ENCODE assay signal across 9 mouse cellular contexts in genomic region chr1:51913071-51913814, GRCm38 (mm10). TPM values are rescaled to one million over a fixed set of nuclear protein-coding genes. Genes with fewer than 3 reads are reported as not detected.
DNase-seq lines count a peak whose midpoint lies in the region; ATAC-seq and TF ChIP-seq lines count a peak whose summit lies in the region.
"Had no signal": no experiment of that assay in that cellular context is flagged by ENCODE, and none has a peak within 500 bp of the region (broad histone marks: within the 10 kb centered on the region; RNA-seq: fewer than 3 reads in every experiment).

No protein-coding gene starts in this region.

- H3K4me1 ChIP-seq in heart, embryonic 10.5 days, result peaks cover 42% of the 10 kb centered on the region
- H3K4me1 ChIP-seq in ES-E14 (ENCODE audit: control insufficient read depth in 2 of 2, insufficient read depth in 2 of 2, low read length in 2 of 2, poor library complexity in 1 of 2), result peaks cover 0 to 21% of the 10 kb centered on the region in 2 experiments; a peak in 2 of 4 replicates
- H3K4me1 ChIP-seq in forebrain, embryonic 11.5 days (replicated peaks; ENCODE audit: control insufficient read depth, insufficient read depth, low read length), result peaks cover 12% of the 10 kb centered on the region; the same call in 1 of the 2 replicates
- peaks cover 43% of the 10 kb centered on the region for H3K4me1 ChIP-seq in lung, embryonic 15.5 days

- in situ Hi-C loops in ES-E14 (cut with MboI; ENCODE audit: low sequenced_read_pairs in 2 of 2, unreplicated experiment in 2 of 2), result no loop called here

- ATAC-seq in forebrain, embryonic 11.5 days (replicated peaks; ENCODE audit: low FRiP score), result no peak
- ATAC-seq in lung, embryonic 15.5 days (ENCODE audit: borderline replicate concordance, extremely low read depth, low FRiP score, low TSS enrichment), result peak; percentile 64; the same call in 1 of the 2 replicates

- peak overlapping the region; percentile 68; the same call in 1 of the 2 replicates for H3K4me2 ChIP-seq in forebrain, embryonic 11.5 days (ENCODE audit: low read depth, low read length, severe bottlenecking)
- H3K4me2 ChIP-seq in lung, embryonic 15.5 days, result peak overlapping the region; percentile 63

- 28% methylated on average over 14 of the region's 14 CpGs for WGBS in heart, embryonic 10.5 days
- 76% methylated on average over 14 of the region's 14 CpGs for WGBS in forebrain, embryonic 11.5 days
- WGBS in lung, embryonic 15.5 days, result 40% methylated on average over 14 of the region's 14 CpGs

- no peak overlapping the region for H3K27ac ChIP-seq in heart, embryonic 10.5 days
- H3K27ac ChIP-seq in ES-E14 (ENCODE audit: insufficient read depth, low read depth, low read length, poor library complexity, severe bottlenecking), result no peak overlapping the region
- H3K27ac ChIP-seq in forebrain, embryonic 11.5 days (ENCODE audit: low read depth, low read length), result no peak overlapping the region
- H3K27ac ChIP-seq in lung, embryonic 15.5 days, result peak overlapping the region; percentile 45
- H3K27ac ChIP-seq: liver, embryonic 14.5 days had no signal

- peak overlapping the region; percentile 93; the same call in 1 of the 2 replicates for H3K4me3 ChIP-seq in heart, embryonic 10.5 days
- no peak overlapping the region for H3K4me3 ChIP-seq in ES-E14 (ENCODE audit: insufficient read depth in 1 of 2, low read depth in 1 of 2, low read length in 2 of 2, poor library complexity in 1 of 2, severe bottlenecking in 1 of 2)
- H3K4me3 ChIP-seq in forebrain, embryonic 11.5 days (ENCODE audit: low read depth, low read length), result no peak overlapping the region
- H3K4me3 ChIP-seq in lung, embryonic 15.5 days, result peak overlapping the region; percentile 4; the same call in 1 of the 2 replicates

- H3K9me3 ChIP-seq in heart, embryonic 10.5 days, result no peaks in the 10 kb centered on the region
- H3K9me3 ChIP-seq in ES-E14 (ENCODE audit: control insufficient read depth, insufficient read depth, low read depth, low read length), result no peaks in the 10 kb centered on the region
- no peaks in the 10 kb centered on the region for H3K9me3 ChIP-seq in forebrain, embryonic 11.5 days (ENCODE audit: control insufficient read depth, low read length)
- H3K9me3 ChIP-seq in lung, embryonic 15.5 days, result no peaks in the 10 kb centered on the region

- H3K27me3 ChIP-seq in heart, embryonic 10.5 days (ENCODE audit: insufficient read depth, poor library complexity, severe bottlenecking), result no peaks in the 10 kb centered on the region
- no peaks in the 10 kb centered on the region for H3K27me3 ChIP-seq in forebrain, embryonic 11.5 days (ENCODE audit: control insufficient read depth, insufficient read depth, low read length)
- H3K27me3 ChIP-seq in lung, embryonic 15.5 days, result no peaks in the 10 kb centered on the region

- DNase-seq in heart, embryonic 10.5 days (ENCODE audit: low spot score), result peak; percentile 84
- no peak for DNase-seq in heart, postnatal 4 days
- DNase-seq in ES-E14 (ENCODE audit: low read depth, low spot score), result no peak
- no peak for DNase-seq in forebrain, embryonic 11.5 days (ENCODE audit: low spot score)
- DNase-seq in testis, postnatal 10 days (ENCODE audit: low spot score), result no peak
- DNase-seq in spleen, postnatal 10 days (ENCODE audit: low spot score in 2 of 2), result no peak
- no peak for DNase-seq in thymus, adult 18-20 months

- H3K9ac ChIP-seq in ES-E14 (ENCODE audit: insufficient read depth, low read depth, low read length, poor library complexity, severe bottlenecking), result no peak overlapping the region
- H3K9ac ChIP-seq in forebrain, embryonic 11.5 days (ENCODE audit: low read length), result no peak overlapping the region
- H3K9ac ChIP-seq in lung, embryonic 15.5 days, result no peak overlapping the region
- H3K9ac ChIP-seq: liver, embryonic 14.5 days had no signal

- no peaks in the 10 kb centered on the region for H3K36me3 ChIP-seq in heart, embryonic 10.5 days
- H3K36me3 ChIP-seq in ES-E14 (ENCODE audit: control insufficient read depth, insufficient read depth, low read length, poor library complexity, severe bottlenecking), result no peaks in the 10 kb centered on the region
- no peaks in the 10 kb centered on the region for H3K36me3 ChIP-seq in forebrain, embryonic 11.5 days (ENCODE audit: control insufficient read depth, insufficient read depth, low read length)
- no peaks in the 10 kb centered on the region for H3K36me3 ChIP-seq in lung, embryonic 15.5 days

TF ChIP-seq in ES-E14, 5 proteins besides CTCF, POLR2A, EP300 and RAD21:
- TF ChIP-seq MAFK (IDR thresholded peaks at IDR 0.05; ENCODE audit: insufficient read depth, low read depth, low read length) (peak; percentile 38; the same call in 1 of the 2 replicates), ZNF384 (IDR thresholded peaks at IDR 0.05; ENCODE audit: low read depth, low read length) (no peak)

RNA-seq across cellular contexts. Expression of gene Myo1b, which starts 2.6 kb away (rescaled TPM):
- polyA plus RNA-seq in heart, embryonic 10.5 days (2016; fragmentation: Nextera tagmentation; extraction: Ambion mirVana), result 38.2 and 48.2 TPM in 2 replicates
- 10 to 100 TPM; 60.3 to 64.2 TPM for total RNA-seq in heart, postnatal 4 days (2021)
- 22.4 and 26.0 TPM in 2 replicates for total RNA-seq in ES-E14 (2012; rRNA removed)
- 109 and 117 TPM in 2 replicates for polyA plus RNA-seq in forebrain, embryonic 11.5 days (2014; fragmentation: Nextera tagmentation; extraction: Ambion mirVana)
- polyA plus RNA-seq in lung, embryonic 15.5 days (2015; fragmentation: Nextera tagmentation; extraction: Ambion mirVana), result 87.0 and 89.4 TPM in 2 replicates

Comparison
In these comparisons a context has a peak if more than half of its experiments do, and no peak if none do; other contexts are left out.
1. H3K4me3 ChIP-seq: peak in heart, embryonic 10.5 days (single experiment) and lung, embryonic 15.5 days (single experiment); none in ES-E14 (0 of 2) and forebrain, embryonic 11.5 days (single experiment).